Mouse (Mus musculus) spleen, postnatal 36 days (tissue): ENCODE results near the gene Six5.

Source experiments
- DNase-seq, 2 experiments: peaks; one replicate each; pipeline ENCODE4 v3.0.0; 2022; ENCODE audit warnings: low spot score in 2 of 2, mixed read lengths in 1 of 2

Six5 gene

DNA sequence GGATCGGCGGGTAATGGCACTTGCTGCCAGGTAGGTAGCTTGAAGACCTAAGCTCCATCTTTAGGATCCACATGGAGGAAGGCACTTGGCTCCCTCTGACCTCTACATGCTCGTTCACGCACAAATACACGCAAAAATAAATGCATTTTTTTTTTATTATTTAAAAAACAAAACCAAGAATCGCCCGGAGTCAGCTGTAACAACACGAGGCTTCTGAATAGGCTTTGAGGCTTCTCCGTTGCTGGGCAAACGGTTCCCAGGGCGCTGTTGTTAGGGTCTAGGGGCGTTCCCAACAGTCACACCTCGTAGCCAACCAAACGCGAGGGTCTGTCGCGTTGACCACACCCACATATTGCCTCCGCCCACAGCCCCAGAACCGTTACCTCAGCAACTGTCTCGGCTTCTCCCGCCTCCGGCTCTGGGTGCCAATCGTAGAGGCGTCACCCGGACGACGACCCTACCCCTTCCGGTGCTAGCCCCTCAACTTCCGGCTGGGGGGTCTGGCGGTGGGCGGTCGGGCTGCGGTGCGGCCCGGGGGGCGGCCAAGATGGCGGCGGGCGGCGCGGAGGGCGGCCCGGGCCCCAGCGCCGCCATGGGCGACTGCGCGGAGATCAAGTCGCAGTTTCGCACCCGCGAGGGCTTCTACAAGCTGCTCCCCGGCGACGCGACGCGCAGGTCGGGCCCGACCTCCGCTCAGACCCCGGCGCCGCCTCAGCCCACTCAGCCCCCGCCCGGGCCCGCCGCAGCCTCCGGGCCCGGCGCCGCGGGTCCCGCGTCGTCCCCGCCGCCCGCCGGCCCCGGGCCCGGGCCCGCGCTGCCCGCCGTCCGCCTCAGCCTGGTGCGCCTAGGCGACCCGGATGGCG lies 18.4 kb upstream of the Six5 start, which contains the start of gene Dmwd:
TSS of gene Dmwd (plus strand) at position 505 of the 863 bp plus-strand sequence.
- DNase-seq = peak; percentile 81 to 86

DNA sequence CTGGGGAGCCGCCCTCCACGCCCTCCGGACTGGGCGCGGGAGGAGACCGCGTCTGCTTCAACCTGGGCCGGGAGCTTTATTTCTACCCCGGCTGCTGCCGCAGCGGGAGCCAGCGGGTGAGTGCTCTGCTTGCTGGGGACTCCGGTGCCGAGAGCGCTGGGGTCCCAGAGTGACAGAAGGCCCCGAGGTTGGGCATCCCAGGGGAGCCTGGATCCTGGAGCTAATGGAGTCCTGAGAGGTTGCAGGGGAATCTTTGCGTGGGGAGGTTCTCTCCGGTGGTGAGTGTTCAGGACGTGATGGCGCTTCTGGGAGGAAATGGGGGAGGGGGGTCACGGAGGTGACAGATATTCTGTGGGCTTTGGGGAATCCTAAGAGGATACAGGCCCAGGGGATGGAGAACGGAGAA lies 17.8 kb upstream of the Six5 start:
- no peak for DNase-seq

DNA sequence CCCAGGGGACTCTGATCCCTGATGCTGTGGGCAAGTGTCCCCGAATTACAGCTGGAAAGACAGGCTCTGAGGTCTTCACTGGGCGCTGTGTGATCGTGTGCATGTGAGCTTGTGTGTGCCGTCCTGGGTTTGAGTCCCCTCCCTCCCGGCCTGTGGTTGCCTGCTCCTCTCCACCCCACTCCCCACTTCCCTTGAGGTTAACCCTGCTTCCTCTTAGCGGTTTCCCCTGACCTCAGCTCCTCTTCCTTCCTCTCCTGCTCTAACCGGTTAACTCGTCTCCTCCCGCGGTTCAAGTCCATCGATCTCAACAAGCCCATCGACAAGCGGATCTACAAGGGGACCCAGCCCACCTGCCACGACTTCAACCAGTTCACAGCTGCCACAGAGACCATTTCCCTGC lies 16.6 kb upstream of the Six5 start:
- DNase-seq = peak; percentile 91 to 92

DNA sequence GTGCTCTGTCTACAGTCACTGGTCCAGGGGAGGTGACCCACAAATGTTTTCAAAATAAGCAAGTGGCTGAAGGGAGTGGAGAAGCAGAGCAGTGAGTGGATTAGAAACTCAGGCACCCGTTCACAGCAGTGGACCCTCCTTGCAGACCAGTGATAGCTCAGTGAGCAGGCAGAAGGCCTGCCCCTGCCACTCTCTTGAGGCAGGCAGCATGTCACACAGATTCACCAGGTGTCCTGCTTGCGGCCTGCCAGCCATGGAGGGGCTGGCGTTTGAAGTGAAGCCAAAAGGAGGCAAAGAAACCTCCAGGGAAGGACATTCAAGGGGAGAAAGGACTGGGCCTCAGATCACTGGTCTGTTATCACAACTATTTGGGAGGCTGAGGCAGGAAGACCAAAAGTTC lies 15.7 kb upstream of the Six5 start:
- DNase-seq = no peak

DNA sequence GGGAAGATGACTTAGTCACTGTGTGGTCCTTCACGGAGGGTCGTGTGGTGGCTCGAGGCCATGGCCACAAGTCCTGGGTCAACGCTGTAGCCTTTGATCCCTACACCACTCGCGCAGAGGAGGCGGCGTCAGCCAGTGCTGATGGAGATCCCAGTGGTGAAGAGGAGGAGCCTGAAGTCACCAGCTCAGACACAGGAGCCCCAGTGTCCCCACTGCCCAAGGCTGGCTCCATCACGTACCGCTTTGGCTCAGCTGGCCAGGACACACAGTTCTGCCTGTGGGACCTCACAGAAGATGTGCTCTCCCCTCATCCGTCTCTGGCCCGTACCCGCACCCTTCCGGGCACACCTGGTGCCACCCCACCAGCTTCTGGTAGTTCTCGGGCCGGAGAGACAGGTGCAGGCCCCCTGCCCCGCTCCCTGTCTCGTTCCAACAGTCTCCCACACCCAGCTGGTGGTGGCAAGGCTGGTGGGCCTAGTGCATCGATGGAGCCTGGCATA lies 13.9 kb upstream of the Six5 start:
- no peak for DNase-seq

DNA sequence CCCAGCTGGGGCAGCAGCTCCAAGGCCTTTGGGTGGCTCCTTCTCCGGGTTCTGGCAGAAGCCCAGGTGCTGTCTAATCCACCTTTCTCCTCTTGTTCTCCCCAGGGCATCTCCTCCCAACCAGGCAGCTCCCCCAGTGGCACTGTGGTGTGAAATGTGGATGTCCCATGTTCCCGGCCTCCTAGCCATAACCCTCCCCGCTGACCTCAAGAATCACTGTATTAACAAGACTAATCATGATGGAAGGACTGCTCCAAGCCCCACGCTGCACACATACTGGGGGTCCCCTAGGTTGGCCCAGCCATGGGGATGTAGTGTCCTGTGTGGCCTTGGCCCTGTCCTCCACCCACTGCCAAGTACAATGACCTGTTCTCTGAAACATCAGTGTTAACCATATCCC lies 12.2 kb upstream of the Six5 start:
- no peak for DNase-seq

DNA sequence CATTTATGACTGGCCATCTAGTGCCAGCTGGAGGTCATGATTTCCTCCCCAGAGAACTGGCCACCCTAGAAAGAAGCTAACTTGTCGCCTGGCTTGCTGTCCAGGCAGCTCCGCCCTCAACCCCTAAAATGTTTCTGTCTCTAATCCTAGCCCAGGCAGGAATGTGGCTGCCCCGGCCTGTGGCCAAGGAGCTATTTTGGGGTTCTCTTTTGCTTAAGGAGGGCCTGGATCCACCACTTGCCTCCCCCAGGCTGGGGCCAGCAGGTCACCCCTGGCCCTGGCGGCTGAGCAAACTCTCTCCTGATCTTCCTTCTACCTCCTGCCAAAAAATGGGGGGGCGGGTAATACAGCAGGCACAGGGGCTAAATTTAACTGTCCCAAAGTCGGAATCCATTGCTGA lies 11.3 kb upstream of the Six5 start:
- no peak for DNase-seq

DNA sequence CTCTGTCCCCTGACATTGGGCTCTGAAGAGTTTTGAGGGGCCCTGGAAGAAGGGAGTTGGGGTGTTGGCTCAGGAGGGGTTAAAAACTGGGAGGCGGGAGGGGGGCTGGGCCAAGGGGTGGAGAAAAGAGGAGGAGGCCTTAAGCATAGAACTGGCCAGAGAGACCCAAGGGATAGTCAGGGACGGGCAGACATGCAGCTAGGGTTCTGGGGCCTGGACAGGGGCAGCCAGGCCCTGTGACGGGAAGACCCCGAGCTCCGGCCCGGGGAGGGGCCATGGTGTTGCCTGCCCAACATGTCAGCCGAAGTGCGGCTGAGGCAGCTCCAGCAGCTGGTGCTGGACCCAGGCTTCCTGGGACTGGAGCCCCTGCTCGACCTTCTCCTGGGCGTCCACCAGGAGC lies 10.7 kb upstream of the Six5 start, which contains the start of gene Dmpk:
TSS of gene Dmpk (plus strand) at position 149 of the 400 bp plus-strand sequence.
- no peak for DNase-seq

DNA sequence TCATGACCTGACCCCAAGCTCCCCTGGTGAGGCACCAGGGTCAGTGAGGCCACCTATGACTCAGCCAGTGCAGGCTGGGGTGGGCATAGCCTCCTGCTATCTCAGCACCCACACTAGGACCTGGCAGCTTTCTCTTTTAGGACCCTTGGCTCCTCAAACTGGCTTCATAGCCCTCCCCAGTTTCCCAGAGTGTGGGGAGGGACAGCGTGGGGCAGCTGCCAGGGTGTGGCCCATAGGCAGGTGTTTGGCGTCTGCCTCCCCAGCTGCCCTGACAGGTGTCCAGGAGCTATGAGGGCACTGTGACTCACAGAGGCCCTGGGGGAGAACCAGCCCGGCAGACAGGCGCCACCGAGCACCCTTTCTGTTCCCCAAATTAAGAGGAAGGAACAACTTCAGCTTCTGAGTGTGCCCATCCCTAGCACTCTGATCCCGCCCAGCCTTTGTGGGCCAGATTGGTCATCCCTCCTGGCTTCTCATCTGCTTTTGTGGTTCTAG lies 10.1 kb upstream of the Six5 start:
- DNase-seq = peak; percentile 81 to 85

DNA sequence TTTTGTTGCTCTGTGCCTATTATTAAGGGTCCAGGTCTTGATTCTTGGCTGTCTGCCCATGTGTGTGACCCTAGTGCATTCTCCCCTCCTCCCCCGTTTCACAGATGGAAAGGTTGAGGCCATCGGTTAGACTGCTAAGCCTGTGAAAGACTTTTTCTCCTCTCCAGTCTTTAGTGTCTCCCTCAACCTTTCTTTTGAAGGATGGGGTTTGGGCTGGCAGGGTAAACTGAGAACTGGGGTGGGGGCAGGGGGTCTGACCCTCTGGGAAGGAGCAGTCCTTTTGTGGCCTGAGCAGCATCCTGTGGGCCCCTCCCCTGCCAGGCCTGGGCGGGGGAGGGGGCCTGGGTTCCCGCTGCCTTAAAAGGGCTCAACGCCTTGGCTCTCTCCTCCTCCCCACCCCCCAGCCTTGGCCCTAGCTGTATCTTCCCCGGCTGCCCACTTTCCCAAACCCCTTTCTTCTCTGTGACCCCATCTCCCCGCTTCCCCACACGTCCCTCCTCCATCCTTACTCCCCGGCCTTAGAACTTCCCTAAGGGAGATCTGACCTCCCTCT lies 9.4 kb upstream of the Six5 start:
- no peak for DNase-seq

DNA sequence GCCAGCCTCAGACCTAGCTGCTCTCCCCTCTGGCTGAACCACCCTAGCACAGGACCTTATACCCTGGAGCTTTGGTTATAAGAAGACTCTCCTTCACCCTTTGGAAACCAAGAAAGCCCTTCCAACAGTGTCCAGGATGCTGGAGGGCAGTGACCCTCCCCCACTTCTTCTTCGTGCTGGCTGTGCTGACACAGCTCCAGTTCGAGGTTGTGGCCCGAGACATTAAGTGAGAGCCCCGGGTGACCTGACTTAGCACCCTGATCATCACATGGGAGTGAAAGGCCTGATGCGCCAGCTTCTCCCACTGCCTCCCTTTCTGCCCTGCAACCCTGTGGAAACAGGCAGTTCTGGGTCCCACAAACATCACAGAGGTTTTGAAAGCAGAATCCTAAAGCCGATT lies 8.9 kb upstream of the Six5 start:
- DNase-seq = no peak

DNA sequence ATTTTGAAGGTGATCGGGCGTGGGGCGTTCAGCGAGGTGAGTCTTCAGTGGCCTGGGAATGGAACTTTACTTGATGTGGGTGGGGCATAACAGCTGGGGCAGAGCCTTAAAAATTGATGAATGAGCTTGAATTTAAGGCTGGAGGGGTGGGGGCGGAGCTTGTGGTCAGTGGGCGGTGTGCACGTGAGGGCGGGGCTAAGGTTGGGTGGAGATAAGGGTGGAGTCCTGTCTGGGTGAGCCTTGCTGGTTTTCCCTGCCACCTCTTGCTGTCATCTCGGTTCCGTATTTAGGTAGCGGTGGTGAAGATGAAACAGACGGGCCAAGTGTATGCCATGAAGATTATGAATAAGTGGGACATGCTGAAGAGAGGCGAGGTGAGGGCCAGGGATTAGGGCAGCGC lies 8.4 kb upstream of the Six5 start:
- DNase-seq = peak; percentile 73 to 75

DNA sequence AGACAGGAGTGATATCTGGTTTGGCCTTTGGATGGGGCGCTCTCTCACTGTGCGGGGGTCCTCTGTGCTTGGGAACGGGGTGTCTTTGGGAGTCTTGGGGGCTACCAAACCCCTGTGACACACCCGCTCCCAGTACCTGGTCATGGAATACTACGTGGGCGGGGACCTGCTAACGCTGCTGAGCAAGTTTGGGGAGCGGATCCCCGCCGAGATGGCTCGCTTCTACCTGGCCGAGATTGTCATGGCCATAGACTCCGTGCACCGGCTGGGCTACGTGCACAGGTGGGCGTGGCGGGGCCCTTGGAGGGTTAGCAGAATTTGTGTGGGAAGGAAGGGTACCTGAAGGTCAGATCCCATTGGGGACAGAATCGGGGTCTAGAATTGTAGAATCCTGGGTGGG lies 7.6 kb upstream of the Six5 start:
- DNase-seq = no peak

DNA sequence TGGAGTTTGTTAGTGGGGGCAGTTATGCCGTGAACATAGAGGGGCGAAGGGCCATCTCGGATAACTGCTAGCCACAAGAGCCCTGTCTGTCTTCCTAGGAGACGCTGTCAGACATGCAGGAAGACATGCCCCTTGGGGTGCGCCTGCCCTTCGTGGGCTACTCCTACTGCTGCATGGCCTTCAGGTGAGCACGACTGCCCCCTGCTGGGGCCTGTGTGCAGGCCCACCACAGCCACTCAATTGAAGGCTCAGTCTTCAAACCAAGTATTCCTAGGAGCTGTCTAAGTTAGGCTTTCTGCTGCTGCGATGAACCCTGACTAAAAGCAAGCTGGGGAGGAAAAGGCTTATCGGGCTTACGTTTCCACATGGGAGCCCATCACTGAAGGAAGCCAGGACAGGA lies 5.6 kb upstream of the Six5 start:
- peak; percentile 57 to 70 for DNase-seq

DNA sequence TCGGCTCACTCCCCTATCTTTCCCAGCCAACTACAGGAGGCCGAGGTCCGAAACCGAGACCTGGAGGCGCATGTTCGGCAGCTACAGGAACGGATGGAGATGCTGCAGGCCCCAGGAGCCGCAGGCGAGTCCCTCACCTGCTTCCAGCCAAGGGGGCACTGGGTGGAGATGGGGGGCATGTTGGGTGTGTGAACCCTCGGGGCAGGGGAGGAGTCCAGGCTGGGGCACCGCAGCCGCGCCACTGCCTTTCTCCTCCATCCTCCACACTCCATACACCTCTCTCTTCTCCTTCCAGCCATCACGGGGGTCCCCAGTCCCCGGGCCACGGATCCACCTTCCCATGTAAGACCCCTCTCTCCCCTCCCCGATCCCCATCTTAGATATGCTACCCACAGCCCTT lies 2.5 kb upstream of the Six5 start:
- no peak for DNase-seq

DNA sequence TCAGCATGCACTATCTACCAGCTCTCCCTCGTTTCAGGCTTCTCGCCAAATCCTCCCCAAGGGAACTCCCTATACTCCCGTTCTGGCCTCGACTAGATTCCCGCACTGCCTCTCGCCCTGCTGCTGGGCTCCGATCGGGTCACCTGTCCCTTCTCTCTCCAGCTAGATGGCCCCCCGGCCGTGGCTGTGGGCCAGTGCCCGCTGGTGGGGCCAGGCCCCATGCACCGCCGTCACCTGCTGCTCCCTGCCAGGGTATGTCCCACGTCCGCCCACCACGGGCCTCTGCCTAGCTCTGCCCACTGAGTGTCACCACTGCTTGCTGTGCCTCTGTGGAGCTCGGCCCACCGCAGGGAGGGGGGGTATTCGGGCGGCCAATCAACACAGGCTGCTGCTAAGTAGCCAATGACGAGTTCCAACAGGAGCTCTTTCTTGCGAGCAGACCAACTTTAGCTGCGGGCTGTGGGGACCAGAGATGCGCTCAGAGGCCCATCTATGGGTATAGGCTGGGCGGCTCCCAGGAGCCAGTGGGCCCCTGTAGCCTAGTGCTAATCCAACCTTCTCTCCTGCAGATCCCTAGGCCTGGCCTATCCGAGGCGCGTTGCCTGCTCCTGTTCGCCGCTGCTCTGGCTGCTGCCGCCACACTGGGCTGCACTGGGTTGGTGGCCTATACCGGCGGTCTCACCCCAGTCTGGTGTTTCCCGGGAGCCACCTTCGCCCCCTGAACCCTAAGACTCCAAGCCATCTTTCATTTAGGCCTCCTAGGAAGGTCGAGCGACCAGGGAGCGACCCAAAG lies 1.8 kb upstream of the Six5 start:
- no peak for DNase-seq

DNA sequence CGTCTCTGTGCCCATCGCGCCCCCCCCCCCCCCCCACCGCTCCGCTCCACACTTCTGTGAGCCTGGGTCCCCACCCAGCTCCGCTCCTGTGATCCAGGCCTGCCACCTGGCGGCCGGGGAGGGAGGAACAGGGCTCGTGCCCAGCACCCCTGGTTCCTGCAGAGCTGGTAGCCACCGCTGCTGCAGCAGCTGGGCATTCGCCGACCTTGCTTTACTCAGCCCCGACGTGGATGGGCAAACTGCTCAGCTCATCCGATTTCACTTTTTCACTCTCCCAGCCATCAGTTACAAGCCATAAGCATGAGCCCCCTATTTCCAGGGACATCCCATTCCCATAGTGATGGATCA lies 1.2 kb upstream of the Six5 start:
- DNase-seq = peak; percentile 80 to 84

DNA sequence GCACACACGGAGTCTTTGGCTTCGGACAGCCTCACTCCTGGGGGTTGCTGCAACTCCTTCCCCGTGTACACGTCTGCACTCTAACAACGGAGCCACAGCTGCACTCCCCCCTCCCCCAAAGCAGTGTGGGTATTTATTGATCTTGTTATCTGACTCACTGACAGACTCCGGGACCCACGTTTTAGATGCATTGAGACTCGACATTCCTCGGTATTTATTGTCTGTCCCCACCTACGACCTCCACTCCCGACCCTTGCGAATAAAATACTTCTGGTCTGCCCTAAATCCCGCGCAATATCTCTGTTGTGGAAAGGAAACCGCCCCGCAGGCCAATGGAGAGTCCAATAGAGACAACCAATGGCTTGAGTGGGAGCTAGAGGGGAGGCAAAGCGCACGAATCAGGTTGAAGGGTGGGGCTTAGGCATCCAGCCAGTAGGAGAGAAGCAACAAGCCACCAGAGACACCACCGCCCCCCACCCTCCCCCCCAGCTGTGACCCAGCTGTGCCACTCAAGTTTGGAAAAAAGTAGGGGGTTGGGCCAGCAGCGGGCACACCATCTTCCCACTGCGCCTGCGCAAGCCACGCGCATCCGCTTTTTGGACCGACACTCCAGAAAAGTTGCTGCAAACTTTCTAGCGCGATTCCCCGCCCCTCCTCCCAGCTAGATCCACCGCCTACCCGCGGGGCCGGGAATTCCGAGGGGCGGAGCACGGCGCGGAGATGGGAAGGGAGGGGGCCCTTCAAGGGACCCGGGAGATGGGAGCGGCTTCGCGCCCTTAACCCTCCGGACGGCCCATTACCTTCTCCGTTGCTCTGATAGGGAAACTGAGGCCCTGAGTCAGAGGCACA lies 633 bp upstream of the Six5 start:
- DNase-seq = peak; percentile 80 to 86

DNA sequence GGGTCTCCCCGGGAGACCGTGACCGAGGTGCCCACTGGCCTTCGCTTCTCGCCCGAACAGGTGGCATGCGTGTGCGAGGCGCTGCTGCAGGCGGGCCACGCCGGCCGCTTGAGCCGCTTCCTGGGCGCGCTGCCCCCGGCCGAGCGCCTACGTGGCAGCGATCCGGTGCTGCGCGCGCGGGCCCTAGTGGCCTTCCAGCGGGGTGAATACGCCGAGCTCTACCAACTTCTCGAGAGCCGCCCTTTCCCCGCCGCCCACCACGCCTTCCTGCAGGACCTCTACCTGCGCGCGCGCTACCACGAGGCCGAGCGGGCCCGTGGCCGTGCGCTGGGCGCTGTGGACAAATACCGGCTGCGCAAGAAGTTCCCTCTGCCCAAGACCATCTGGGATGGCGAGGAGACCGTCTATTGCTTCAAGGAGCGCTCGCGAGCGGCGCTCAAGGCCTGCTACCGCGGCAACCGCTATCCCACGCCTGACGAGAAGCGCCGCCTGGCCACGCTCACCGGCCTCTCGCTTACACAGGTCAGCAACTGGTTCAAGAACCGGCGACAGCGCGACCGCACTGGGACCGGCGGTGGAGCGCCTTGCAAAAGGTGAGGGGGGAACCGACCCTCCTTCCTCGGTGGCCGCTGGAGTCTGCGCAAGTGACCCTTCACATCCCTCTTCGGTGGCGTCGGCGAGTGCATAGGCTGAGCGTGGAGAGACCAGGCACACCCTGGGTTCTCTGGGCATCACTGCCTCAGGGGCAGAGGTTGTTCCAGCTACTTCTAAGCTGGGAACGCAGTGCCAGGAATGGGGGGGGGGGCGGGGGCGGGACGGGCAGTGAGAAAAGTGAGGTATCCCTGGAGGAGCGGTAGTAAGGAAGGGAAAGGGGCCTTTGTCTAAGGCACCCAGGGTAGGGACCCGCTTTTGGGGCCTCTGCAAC lies 694 bp downstream of the Six5 start:
- DNase-seq = no peak

DNA sequence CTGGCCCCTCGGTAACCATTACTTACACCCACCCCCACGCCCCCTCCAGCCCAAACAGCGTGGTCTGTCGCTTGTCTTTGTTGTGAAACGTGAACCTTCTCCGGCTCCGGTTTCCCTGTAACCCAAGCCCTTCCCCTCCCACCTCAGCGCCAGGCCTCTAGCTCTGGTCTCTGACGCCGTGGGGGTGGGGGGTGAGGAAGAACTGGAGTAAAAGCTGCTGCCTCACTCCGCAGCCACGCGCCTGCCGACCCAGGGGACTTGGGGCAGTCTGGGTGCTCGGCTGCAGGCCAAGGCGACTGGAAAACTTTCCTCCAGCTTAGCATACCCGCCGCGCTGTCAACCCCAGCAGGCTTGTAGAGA lies 1.3 kb downstream of the Six5 start:
- DNase-seq = no peak
